ENCODE assay signal across 19 mouse cellular contexts in the genomic region with DNA sequence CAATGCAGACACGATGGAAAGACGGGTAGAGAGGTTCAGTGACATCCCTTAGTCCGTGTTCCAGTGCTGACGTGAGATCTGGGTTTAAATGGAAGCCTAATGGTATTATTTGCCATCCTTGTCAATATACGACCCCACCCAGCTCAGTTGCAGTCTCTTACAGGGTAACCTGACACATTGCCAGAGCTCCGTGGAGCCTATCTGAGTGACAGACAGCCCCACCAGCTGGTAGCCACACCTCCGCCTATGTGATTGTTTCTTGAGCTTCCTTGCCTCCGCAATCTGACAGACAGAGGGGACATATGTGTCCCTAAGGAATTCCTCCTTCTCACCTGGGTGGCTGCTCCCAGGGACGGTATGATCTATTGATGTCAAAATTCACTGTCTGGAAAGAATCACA.
"Had no signal": no experiment of that assay in that cellular context is flagged by ENCODE, and none has a peak within 500 bp of the region (broad histone marks: within the 10 kb centered on the region; RNA-seq: fewer than 3 reads in every experiment).

No protein-coding gene starts in this region.

- H3K36me3 ChIP-seq: midbrain, embryonic 10.5 days; midbrain, embryonic 12.5 days; neural tube, embryonic 13.5 days; neural tube, embryonic 15.5 days had no signal

- DNase-seq: lung, adult 18-20 months; lung, embryonic 14.5 days; lung, postnatal 10 days; lung, postnatal 4 days; midbrain, embryonic 14.5 days; retina, postnatal 1 day; right cerebral cortex, adult 18-20 months; right cerebral cortex, postnatal 25 days; right cerebral cortex, postnatal 4 days; spleen, adult 18-20 months; thymus, adult 18-20 months; thymus, postnatal 25 days; thymus, postnatal 4 days had no signal

- H3K27me3 ChIP-seq: neural tube, embryonic 13.5 days; neural tube, embryonic 15.5 days had no signal

- H3K4me2 ChIP-seq: lung, embryonic 14.5 days; midbrain, embryonic 12.5 days; neural tube, embryonic 13.5 days; neural tube, embryonic 15.5 days had no signal

- H3K27ac ChIP-seq: midbrain, embryonic 10.5 days; midbrain, embryonic 12.5 days; neural tube, embryonic 13.5 days; neural tube, embryonic 15.5 days had no signal

- H3K9me3 ChIP-seq: midbrain, embryonic 10.5 days; midbrain, embryonic 12.5 days; neural tube, embryonic 13.5 days; neural tube, embryonic 15.5 days had no signal

- ATAC-seq: midbrain, embryonic 16.5 days had no signal

- H3K9ac ChIP-seq: lung, embryonic 14.5 days; midbrain, embryonic 12.5 days; neural tube, embryonic 13.5 days; neural tube, embryonic 15.5 days had no signal

- H3K4me3 ChIP-seq: midbrain, embryonic 10.5 days; midbrain, embryonic 12.5 days; myocyte; neural tube, embryonic 13.5 days; neural tube, embryonic 15.5 days had no signal
